Mouse (Mus musculus): ENCODE results near the gene Rnf212b.

Gene Rnf212b

DNA sequence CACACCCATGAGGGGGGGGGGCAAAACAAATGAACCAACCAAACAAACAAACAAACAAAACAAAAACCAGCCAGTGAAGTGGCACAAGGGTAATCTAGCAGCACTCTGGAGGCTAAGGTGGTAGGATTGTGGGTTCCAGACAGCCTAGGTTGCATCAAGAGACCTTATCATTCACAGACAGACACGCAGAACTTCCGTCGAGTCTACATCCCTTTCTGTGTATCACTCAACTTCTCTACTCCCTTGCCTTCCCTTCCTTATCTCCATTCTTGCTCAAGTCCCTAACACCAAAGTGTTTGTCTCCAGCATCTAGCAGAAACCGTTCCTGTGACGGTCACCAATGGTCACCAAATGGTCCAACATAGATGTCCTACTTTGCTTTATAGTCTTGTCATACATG lies 25.7 kb upstream of the Rnf212b start:
- TF ChIP-seq GATA4 (IDR thresholded peaks at IDR 0.05; ENCODE audit: insufficient replicate concordance, low read length): no peak

DNA sequence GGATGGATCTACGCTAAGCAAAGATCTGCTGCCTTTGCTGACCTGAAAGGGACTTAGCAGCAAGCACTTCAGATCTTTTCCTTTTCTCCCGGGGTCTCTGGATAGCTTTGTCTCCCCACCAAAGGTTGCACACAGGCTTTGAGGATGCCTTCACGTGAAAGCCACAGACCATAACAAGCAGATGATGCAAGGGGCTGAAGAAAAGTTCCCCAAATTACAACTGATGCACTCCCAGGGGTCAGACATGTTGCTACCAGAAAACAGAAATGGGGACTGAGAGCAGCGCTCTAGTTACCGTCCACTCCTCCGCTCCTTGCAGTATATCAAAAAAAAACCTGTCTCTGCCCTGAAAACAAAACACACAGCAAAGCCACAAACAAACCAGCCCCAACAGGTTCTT lies 21.8 kb upstream of the Rnf212b start:
- TF ChIP-seq GATA4 (IDR thresholded peaks at IDR 0.05; ENCODE audit: insufficient replicate concordance, low read length): no peak

DNA sequence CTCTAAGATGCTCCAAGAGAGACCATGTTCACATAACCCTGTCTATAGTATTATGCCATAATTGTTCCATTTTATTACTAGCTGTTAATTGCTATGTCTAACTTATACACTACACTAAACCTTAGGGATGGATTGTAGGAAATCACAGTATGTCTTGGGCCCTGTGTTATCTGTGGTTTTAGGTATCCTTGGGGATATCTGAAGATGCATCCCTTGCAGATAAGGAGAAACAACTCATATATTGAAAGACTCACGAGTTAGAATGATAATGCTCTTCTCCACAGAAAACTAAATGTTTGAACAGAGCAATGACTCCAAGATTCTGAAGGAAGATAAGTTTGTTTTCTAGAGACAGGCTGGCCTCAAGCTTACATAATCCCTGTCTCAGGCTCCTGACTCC lies 20.6 kb upstream of the Rnf212b start:
- TF ChIP-seq GATA4 (IDR thresholded peaks at IDR 0.05; ENCODE audit: insufficient replicate concordance, low read length): no peak

DNA sequence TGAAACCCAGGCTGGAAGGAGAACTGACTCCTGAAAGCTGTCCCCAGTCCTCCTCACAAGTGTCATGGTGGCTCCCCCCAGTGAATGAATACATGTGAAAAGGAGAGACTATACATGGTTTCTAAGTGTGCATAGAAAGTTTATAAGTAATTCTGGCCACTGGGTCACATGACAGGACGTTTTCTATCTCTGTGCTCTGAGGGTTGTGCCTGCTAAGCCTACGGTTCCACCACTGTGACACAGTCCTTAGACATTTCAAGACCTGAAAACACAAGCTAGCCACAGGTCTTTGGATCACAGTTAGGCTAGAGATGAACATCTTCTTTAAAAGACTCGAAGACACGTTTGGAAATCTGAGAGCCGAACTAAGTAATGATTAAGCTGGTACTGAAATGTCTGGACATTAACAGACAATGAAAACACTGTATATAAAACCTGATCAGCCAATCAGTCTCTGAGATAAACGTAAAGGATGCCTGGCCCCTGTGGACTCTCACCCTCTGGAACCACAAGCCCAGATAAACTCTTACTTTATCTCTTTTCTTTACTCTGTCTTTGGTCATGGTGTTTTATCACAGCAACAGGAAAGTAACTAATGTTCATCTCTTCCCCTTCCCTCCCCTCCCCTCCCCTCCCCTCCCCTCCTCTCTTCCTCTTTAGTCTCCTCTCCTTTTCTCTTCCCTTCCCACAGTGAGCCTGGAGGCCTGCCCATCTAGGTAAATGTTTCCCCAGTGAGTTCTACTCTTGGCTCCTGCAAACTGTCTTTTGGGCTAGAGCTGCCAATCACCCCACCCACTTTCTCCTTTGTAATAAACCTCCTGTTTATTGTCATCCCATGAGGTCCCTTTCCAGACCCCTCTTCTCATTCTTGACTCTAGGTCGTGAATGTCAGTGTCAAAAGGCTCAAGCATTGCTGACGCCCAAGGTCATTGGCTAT lies 19.8 kb upstream of the Rnf212b start:
- no peak for TF ChIP-seq GATA4 (IDR thresholded peaks at IDR 0.05; ENCODE audit: insufficient replicate concordance, low read length)

DNA sequence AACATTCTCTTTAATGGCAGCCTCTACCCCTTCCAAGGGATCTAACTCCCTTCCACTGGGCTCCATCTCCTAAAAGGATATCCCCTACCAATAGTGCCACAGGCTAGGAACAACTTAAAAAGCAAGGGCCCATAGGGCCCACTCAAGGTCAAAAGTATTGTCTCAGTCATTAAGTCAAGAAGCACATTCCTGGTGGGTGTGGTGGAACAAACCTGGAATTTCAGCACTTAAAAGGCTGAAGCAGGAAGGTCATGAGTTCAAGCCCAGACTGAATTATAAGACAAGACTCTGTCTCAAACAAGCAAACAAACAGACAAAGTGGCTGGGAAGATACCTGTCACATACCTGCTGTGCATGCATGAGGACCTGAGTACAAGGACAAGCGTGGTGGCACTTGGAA lies 18.0 kb upstream of the Rnf212b start:
- no peak for TF ChIP-seq GATA4 (IDR thresholded peaks at IDR 0.05; ENCODE audit: insufficient replicate concordance, low read length)

DNA sequence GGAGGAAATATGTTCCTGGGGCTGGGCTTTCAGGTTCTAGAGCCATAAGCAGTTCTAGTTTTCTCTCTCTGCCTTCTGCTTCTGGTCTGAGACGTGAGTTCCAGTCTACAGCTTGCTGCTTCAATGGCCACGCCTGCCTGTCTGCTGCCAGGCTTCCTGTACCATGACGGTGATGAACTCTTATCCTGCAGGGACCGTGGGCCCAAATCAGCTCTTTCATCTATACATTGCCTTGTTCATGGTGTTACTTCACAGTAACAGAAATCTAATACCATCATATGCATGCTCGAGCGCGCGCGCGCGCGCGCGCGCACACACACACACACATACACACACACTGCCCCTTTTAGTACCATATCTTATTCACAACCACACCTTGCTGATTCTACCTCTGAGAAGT lies 17.2 kb upstream of the Rnf212b start:
- no peak for TF ChIP-seq GATA4 (IDR thresholded peaks at IDR 0.05; ENCODE audit: insufficient replicate concordance, low read length)

DNA sequence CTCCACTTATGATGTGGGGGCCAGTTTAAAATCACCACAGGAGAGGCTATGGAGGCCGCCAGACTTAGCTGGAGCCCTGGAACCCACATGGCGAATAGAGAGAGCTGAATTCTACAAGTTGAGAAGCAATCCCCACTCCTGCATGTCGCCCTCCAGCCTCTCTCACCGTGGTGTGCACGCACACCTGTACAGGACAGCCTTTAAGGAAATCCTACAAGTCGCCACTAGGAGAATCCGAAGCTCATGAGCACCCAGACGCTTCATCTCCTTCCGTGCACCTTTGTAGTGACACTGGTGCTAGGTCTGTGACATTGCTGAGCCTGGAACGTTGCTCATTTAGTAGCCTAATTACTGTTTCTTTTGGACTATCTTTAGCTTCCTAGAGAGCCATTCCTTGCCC lies 14.3 kb upstream of the Rnf212b start:
- TF ChIP-seq GATA4 (IDR thresholded peaks at IDR 0.05; ENCODE audit: insufficient replicate concordance, low read length): no peak

DNA sequence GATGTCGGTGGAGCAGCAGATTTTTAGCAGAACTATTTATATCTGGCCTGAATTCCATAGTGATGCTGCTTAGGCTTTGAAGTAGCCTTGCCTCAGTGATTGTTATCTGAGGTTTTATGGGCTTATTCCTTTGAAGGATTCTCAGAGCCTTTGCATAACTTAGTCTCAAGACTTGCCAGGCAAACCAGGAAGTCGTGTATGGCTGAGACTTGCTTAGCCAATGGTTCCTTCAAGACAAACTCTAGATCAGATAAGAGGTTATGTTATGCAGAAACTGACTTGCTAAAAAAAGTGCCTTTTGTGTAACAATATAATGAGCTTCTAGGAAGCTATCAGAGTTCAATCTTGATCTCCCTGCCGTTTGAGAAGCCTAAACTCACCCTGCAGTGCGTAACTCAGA lies 11.5 kb upstream of the Rnf212b start:
- TF ChIP-seq GATA4 (IDR thresholded peaks at IDR 0.05; ENCODE audit: insufficient replicate concordance, low read length): no peak

DNA sequence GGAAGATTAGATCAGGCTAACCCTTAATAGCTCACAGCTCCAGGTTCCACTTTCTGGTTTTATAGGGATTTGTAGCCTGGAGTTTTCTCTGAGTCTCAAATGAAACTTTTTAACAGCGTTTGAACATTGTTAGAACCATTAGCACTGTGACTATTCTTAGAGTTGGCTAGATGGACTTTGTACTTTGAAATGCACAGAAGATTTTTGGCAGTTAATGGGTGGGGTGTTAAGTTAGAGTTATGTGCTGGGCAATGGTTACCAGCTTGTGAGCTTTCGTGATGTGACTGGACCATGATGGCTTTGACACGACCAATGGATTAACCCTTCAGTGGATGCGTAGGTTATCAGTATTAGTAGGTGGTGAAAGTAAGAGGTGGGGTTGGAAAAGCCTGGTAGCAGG lies 7.8 kb upstream of the Rnf212b start:
- TF ChIP-seq GATA4 (IDR thresholded peaks at IDR 0.05; ENCODE audit: insufficient replicate concordance, low read length): no peak

DNA sequence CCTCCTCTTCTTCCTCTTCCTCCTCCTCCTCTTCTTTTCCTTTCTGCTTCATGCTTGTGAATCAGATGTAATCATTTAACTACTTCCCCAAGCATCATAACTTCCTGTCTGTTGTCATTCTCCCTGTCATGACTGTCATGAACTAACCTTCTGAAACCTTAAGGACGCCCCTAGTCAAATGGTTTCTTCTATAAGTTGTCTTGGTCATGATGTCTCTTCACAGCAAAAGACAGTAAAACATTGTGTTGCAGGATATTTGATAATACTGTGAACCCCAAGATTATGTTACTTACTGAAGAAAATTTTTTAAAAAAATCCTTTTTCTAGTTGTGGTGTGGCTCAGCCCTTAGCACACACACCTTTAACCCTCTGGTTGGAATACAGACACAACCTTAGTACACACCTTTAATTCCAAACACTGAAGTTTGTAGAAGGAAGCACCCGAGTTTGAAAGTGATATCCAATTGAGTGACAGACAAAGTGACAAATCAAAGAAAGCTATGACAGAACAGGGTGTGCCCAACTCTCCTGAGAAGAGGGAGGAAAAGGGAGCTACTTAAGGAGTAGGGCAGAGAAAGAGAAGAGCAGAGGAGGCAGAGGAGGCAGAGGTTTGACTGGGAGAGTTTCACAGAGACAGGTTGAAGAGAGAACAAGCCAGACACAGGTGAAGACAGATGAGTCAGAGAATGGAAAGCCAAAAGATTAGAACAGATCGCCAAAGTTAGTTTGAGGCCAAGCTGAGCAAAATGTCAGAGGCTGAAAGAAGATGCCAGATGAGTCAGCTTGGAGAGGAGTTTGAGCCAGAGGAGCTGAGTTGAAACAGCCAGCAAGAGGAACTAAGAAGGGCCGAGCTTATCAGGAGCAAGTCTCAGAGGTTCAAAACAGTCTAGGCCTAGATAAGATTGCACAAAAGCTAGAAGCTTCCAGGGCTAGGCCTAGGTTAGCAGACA lies 4.9 kb upstream of the Rnf212b start:
- TF ChIP-seq GATA4 (IDR thresholded peaks at IDR 0.05; ENCODE audit: insufficient replicate concordance, low read length): no peak

DNA sequence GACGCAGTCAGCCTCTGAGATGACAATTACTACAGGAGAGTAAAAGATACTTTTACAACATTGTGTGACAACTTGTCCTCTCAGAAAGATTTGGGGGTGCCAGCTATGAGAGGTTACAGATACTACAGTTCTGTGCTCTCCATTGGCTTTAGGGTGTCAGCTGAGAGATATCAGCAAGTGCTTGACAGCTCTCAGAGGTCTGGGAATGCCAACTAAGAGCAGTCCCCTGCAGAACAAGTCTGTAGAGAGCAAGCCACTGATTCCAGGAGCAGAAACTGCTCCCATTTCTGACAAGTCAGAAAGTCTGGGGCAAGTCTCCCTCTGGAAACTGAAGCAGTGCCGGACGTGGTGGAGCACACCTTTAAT lies 4.3 kb upstream of the Rnf212b start:
- TF ChIP-seq GATA4 (IDR thresholded peaks at IDR 0.05; ENCODE audit: insufficient replicate concordance, low read length): no peak

DNA sequence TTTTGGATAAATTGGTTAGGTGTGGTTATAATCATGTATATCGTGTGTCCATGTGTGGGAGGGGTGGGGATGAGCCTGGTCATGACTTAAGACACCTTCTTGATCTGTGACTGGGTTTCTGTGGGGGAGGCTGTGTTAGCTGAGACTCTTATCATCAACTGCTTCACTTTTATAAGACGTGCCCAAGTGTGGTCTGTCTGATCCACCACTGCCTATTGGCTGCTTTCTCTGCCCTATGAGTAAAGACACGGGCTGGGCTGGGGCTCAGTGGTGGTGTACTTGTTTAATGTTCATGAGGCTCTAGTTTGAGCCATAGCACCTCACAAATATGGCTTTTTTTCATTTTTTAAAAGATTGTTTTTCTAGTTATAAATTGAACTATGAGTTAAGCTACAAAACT lies 1.8 kb downstream of the Rnf212b start:
- TF ChIP-seq GATA4 (IDR thresholded peaks at IDR 0.05; ENCODE audit: insufficient replicate concordance, low read length): no peak

DNA sequence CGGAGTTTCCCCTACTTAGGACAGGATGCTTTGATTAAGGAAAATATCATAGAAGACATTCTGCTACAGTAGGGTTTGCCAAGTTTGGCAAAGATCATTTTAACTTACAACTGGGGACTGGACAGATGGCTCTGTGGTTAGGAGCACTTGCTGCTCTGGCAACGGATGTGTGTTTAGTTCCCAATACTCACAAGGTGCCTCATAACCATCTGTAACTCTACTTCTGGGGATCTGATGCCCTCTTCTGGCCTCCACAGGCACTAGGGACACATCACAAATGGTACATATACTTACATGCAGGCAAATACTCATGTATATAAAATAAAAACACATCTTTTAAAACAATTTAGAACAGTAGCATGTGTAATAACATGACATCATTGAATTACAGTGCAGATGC lies 3.9 kb downstream of the Rnf212b start:
- no peak for TF ChIP-seq GATA4 (IDR thresholded peaks at IDR 0.05; ENCODE audit: insufficient replicate concordance, low read length)

DNA sequence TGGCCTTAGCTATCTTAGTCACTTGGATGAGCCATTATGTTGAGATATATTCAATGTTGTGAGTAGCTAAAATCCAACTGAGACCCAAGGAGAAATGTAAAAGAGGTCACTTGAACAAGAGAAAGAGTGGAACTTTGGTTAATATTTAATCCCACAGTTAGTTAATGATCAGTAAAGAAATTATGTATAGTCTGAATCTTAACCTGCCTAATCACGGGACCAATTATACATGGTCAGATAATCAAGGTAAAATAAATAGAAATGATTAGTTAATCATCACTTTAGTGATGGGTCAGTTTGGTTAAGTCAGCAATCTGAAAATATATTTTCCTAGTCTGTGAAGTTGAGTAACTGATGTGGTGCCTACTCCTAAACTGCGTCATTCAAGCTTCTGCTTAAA lies 8.4 kb downstream of the Rnf212b start:
- no peak for TF ChIP-seq GATA4 (IDR thresholded peaks at IDR 0.05; ENCODE audit: insufficient replicate concordance, low read length)

DNA sequence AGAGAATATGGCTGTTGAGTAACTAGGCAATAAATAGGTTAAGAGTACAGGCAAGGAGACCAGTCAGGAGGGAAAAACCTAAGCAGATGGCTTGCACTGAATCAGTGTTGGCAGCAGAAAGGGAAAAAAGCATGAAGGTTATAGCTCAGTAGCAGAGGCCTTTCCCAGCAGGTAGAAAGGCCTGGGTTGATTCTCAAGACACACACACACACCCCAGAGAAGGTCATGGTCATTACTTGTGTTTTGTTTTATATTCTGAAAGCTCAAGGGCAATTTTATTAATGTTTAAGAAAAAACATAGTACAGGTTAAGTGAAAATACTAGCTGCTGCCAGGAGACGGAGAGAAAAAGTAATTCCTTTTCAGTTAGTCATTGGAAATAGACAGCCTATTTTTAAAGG lies 9.8 kb downstream of the Rnf212b start:
- TF ChIP-seq GATA4 (IDR thresholded peaks at IDR 0.05; ENCODE audit: insufficient replicate concordance, low read length): no peak

DNA sequence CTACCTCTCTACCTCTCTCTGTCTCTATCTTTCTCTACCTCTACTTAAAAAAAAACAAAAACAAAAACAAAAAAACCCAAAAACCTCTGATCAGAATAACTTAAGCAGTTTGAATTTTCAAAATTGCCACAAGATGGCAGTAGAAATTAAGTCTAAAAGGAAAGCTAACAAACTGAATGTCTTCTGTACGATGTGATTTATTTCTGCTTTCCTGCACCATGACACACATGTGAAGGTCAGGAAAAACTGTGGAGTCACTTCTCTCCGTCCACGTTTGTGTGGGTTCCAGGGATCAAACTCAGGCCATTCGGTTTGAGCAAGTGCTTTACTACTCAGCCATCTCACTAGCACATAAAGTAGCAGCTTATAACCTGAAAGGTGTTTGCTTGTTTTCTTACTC lies 29.5 kb downstream of the Rnf212b start:
- TF ChIP-seq GATA4 (IDR thresholded peaks at IDR 0.05; ENCODE audit: insufficient replicate concordance, low read length): no peak

All from liver, adult (tissue).